Mouse (Mus musculus) lung, postnatal 36 days (tissue): Measurements from ENCODE around the gene Ahrr.

ENCODE experiments used
- DNase-seq: peaks from one replicate; pipeline ENCODE4 v3.0.0; 2022; ENCODE audit warnings: mixed read lengths

Gene Ahrr

GRCm38 (mm10) chr13:74237574-74237973 is 54.6 kb downstream of the Ahrr start:
- DNase-seq, result no peak

- DNase-seq, result no peak
Measured at GRCm38 (mm10) chr13:74220659-74221058, 71.5 kb downstream of the Ahrr start.

- DNase-seq, result no peak
Measured at GRCm38 (mm10) chr13:74218441-74218840, 73.7 kb downstream of the Ahrr start.

DNA sequence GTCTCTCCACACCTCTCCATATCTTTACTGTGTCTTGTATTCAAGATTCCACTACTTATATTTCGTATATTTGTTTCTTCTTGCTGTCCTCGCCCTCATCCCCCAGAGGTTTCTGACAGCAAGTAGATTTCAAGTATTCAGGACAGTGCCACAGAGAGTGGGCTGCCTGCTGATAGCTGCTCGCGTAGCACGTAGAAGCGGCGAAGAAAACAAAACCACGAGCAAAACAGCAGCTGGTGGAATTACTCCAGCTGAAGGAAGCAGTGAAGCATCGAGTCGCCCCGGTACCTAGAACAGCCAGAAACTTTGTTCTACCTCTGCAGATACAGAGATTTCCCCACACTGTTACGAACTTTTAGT is 83.2 kb downstream of the Ahrr start:
- DNase-seq, result no peak

DNA sequence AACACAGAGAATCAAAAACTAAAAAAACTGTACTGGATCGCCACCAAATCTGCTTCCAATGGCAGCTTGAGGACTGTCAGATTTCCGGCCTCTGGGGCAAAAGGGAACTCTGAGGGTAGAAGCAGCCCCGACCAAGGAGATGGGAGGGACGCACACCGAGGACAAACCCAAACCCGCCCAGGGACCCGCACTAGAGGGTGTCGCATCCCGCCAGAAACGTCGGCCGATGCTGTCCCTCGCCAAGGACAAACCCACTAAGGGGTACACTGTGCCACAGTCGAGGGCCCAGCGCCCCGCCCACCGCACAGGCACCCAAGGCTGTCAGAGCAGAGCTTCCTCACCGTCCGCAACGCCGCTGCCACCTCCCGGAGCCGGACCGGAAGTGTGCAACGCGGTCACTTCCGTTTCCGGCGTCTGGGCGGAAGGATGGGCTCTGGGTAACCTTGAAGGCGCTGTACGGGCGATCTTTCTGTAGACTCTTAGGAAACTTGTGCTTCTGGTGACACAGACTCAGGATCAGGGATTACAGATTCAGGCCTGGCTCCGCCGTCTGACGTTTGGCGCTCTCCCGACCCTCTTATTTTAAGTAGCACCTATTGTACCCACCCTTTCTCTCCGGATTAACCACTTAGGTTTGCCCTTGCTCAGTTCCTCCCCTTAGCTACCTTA is 83.7 kb downstream of the Ahrr start, which contains the start of gene Exoc3:
Gene Exoc3, minus strand, starts transcription at position 416 of the 669 bp plus-strand sequence.
- peak; percentile 92 for DNase-seq

- DNase-seq, result no peak
Measured at GRCm38 (mm10) chr13:74196451-74196850, 95.7 kb downstream of the Ahrr start.

- peak; percentile 16 for DNase-seq
Measured at GRCm38 (mm10) chr13:74192613-74193012, 99.5 kb downstream of the Ahrr start.

GRCm38 (mm10) chr13:74183011-74183695 is 109.0 kb downstream of the Ahrr start:
- DNase-seq, result no peak

DNA sequence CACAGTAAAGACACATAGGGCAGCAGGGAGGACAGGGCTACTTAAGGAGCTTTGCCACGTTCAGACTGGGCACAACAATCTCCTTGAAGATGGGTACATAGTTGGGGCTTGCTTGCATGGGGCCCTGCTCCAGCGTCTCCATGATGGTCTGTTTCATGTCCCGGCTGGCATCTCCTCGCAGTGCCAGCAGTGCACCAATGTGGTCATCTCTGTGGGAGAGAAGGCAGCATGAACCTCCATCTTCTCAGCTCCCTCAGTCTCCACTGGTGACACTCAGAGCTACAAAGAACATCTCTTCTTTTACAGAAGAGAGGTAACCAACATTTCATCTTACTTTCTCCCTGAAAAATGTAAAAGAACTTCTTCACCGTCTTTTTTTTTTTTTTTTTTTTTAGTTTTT is 120.1 kb downstream of the Ahrr start:
- no peak for DNase-seq

- DNase-seq, result no peak
Measured at GRCm38 (mm10) chr13:74169446-74170164, 122.5 kb downstream of the Ahrr start.

DNA sequence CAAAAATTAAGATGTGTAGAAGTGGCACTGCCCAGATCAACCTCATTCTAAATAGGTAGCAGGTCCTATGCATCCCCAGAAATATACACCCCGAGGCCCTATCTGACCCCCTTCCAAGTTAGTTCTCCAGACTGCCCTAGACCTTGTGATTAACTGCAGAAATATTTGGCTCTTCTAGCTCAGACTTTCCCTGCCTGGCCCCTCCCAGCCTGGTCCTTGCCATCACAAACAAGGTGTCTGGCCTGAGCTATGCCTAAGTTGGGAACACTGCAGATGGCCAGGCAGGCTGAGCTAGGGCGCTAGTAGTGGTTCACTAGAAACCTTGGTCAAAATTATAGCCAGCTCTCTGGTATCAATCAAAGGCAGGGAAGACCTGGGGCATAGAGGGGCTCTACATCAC is 124.6 kb downstream of the Ahrr start:
- DNase-seq, result peak; percentile 13

GRCm38 (mm10) chr13:74167057-74167413 is 125.1 kb downstream of the Ahrr start:
- DNase-seq, result no peak

DNA sequence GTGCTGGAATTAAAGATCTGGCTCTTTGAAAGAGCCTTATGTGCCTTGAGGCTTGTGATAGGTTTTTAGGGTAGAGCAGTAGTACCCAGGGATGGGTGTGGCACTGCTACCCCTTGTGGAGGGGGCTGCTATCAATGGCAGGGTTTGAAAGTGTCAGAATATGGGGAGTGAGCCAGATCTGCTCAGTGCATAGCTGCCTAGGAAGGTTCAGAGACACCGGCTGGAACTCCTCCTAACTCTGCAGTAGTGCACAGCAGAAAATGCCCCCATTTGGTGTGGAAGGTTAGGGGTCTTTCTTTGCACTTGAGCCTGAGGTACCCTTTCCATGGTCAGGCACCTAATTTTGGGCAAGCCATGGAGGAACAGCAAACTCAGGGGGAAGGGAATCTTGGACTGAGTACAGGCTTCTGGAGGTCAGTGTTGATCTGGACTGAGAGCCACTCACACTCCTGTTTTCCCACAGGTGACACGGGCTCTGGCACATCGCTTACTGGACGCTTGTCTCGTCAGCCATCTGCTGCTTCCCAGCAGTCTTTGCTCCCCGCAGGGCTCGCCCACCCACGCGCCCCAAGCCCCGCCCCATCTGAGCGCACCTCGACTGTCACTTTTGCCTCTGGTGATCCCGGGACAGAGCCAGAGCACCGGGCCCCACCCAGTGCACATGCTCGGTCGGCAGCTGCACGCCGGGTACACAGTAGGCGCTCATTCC is 125.6 kb downstream of the Ahrr start:
- DNase-seq, result peak; percentile 49
